25 mouse cellular contexts compared by ENCODE assay signal in the genomic region with DNA sequence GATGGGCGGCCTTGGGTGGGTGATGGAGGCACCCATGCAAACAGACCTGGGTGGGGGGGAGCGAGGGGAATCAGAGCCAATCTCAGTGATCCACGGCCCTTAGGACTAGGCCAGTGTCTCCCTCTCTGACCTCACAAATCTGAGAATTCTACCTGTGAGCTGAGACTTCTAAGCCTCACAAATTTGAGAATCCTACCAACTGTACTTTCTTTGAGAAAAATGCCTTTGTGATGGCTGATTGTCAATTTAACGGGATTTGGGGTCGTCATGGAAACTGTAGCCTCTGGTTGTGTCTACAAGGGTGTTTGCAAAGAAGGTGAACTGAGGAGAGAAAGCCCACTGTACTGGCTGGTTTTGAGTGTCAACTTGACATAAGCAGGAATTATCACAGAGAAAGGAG.
A peak's percentile ranks its signal among the peaks of the same experiment; 100 is the strongest.
DNase-seq lines count a peak whose midpoint lies in the region; ATAC-seq and TF ChIP-seq lines count a peak whose summit lies in the region.
"Had no signal": no experiment of that assay in that cellular context is flagged by ENCODE, and none has a peak within 500 bp of the region (broad histone marks: within the 10 kb centered on the region; RNA-seq: fewer than 3 reads in every experiment).

No protein-coding gene starts in this region.

- no peak overlapping the region for H3K4me2 ChIP-seq in midbrain, embryonic 12.5 days (replicated peaks)
- no peak overlapping the region for H3K4me2 ChIP-seq in midbrain, embryonic 13.5 days (replicated peaks)
- no peak overlapping the region for H3K4me2 ChIP-seq in midbrain, embryonic 16.5 days (ENCODE audit: low read length)
- H3K4me2 ChIP-seq: embryonic facial prominence, embryonic 13.5 days; embryonic facial prominence, embryonic 15.5 days; forebrain, embryonic 12.5 days had no signal

- H3K9me3 ChIP-seq in midbrain, embryonic 12.5 days: no peaks in the 10 kb centered on the region
- no peaks in the 10 kb centered on the region for H3K9me3 ChIP-seq in midbrain, embryonic 13.5 days
- no peaks in the 10 kb centered on the region for H3K9me3 ChIP-seq in midbrain, embryonic 16.5 days (replicated peaks; ENCODE audit: control insufficient read depth, low read length, poor library complexity, severe bottlenecking)
- H3K9me3 ChIP-seq: embryonic facial prominence, embryonic 13.5 days; embryonic facial prominence, embryonic 15.5 days; forebrain, embryonic 10.5 days; forebrain, embryonic 12.5 days had no signal

- ATAC-seq in midbrain, embryonic 12.5 days (ENCODE audit: low FRiP score, low read depth): no peak
- no peak for ATAC-seq in midbrain, embryonic 13.5 days
- ATAC-seq in midbrain, embryonic 16.5 days: no peak; the same call in 1 of the 2 replicates
- ATAC-seq: activated CD4-positive, CD25-positive, alpha-beta regulatory T cell, adult 4 months; forebrain, embryonic 14.5 days; forebrain, embryonic 16.5 days had no signal

- H3K27ac ChIP-seq in midbrain, embryonic 12.5 days (replicated peaks): 0 out of 2 replicates have a peak overlapping the region, but pooled peaks have one; percentile 15
- no peak overlapping the region for H3K27ac ChIP-seq in midbrain, embryonic 13.5 days
- peak overlapping the region; percentile 12; the same call in 1 of the 2 replicates for H3K27ac ChIP-seq in midbrain, embryonic 16.5 days (ENCODE audit: low read length)
- H3K27ac ChIP-seq: embryonic facial prominence, embryonic 13.5 days; embryonic facial prominence, embryonic 15.5 days; forebrain, embryonic 10.5 days; forebrain, embryonic 12.5 days had no signal

- no peak for TF ChIP-seq POLR2A in brain, embryonic 14.5 days (IDR thresholded peaks at IDR 0.05; ENCODE audit: borderline replicate concordance, extremely low read depth, insufficient read depth, insufficient read length, poor library complexity, severe bottlenecking)

- peaks cover 9% of the 10 kb centered on the region; the same call in 1 of the 2 replicates for H3K4me1 ChIP-seq in midbrain, embryonic 12.5 days
- H3K4me1 ChIP-seq in midbrain, embryonic 13.5 days (replicated peaks): peaks cover 19% of the 10 kb centered on the region
- peaks cover 12% of the 10 kb centered on the region for H3K4me1 ChIP-seq in midbrain, embryonic 16.5 days (ENCODE audit: control insufficient read depth, insufficient read depth, low read length)
- H3K4me1 ChIP-seq: embryonic facial prominence, embryonic 13.5 days; embryonic facial prominence, embryonic 15.5 days had no signal

- no peak overlapping the region for H3K9ac ChIP-seq in midbrain, embryonic 12.5 days (replicated peaks)
- no peak overlapping the region for H3K9ac ChIP-seq in midbrain, embryonic 13.5 days (replicated peaks)
- H3K9ac ChIP-seq in midbrain, embryonic 16.5 days (ENCODE audit: low read depth, low read length): no peak overlapping the region
- H3K9ac ChIP-seq: embryonic facial prominence, embryonic 13.5 days; embryonic facial prominence, embryonic 15.5 days; forebrain, embryonic 12.5 days had no signal

- peaks cover 21% of the 10 kb centered on the region; the same call in 1 of the 2 replicates for H3K27me3 ChIP-seq in midbrain, embryonic 12.5 days
- 0 out of 2 replicates have a peak, but pooled peaks cover 4% of the 10 kb centered on the region for H3K27me3 ChIP-seq in midbrain, embryonic 13.5 days
- no peaks in the 10 kb centered on the region for H3K27me3 ChIP-seq in midbrain, embryonic 16.5 days (ENCODE audit: control insufficient read depth, insufficient read depth, low read depth, low read length)
- H3K27me3 ChIP-seq: embryonic facial prominence, embryonic 13.5 days; embryonic facial prominence, embryonic 15.5 days; forebrain, embryonic 12.5 days had no signal

- DNase-seq in R1 (ENCODE audit: low read depth, low spot score): peak; percentile 35
- peak; percentile 40 for DNase-seq in brain, embryonic 14.5 days (ENCODE audit: low read depth)
- DNase-seq in gastrocnemius, adult 8-10 months (ENCODE audit: low spot score in 2 of 2): no peak
- no peak for DNase-seq in frontal cortex, postnatal 14 days (ENCODE audit: low spot score in 2 of 2)
- DNase-seq: adrenal gland, adult 8-10 months; adrenal gland, postnatal 14 days; adrenal gland, postnatal 36 days; cerebellum, adult 11 months; cerebellum, adult 18-20 months; cerebellum, adult 8-10 months; cerebellum, adult 9-11 months; cerebellum, postnatal 14 days; cerebellum, postnatal 36 days; embryo, embryonic 11 days had no signal

- no peaks in the 10 kb centered on the region for H3K36me3 ChIP-seq in midbrain, embryonic 12.5 days
- H3K36me3 ChIP-seq in midbrain, embryonic 13.5 days: no peaks in the 10 kb centered on the region
- H3K36me3 ChIP-seq in midbrain, embryonic 16.5 days (ENCODE audit: control insufficient read depth, insufficient read depth, low read length): no peaks in the 10 kb centered on the region
- H3K36me3 ChIP-seq: embryonic facial prominence, embryonic 13.5 days; embryonic facial prominence, embryonic 15.5 days; forebrain, embryonic 10.5 days; forebrain, embryonic 12.5 days had no signal

- no peak overlapping the region for H3K4me3 ChIP-seq in midbrain, embryonic 12.5 days
- H3K4me3 ChIP-seq in midbrain, embryonic 13.5 days (replicated peaks): no peak overlapping the region
- no peak overlapping the region for H3K4me3 ChIP-seq in midbrain, embryonic 16.5 days (ENCODE audit: low read depth, low read length)
- H3K4me3 ChIP-seq: embryonic facial prominence, embryonic 13.5 days; embryonic facial prominence, embryonic 15.5 days; erythroblast, embryonic 14.5 days; forebrain, embryonic 10.5 days; forebrain, embryonic 12.5 days had no signal

- no peak for TF ChIP-seq CTCF in brain, embryonic 14.5 days (IDR thresholded peaks at IDR 0.05; ENCODE audit: borderline replicate concordance, extremely low read depth, insufficient read depth, insufficient read length)

- 63% methylated on average over 5 of the region's 5 CpGs for WGBS in midbrain, embryonic 12.5 days
- 44% methylated on average over 5 of the region's 5 CpGs for WGBS in midbrain, embryonic 13.5 days
- 45% methylated on average over 5 of the region's 5 CpGs for WGBS in midbrain, embryonic 16.5 days

Comparison
In these comparisons a context has a peak if more than half of its experiments do, and no peak if none do; other contexts are left out.
1. DNase-seq: peak in R1 (single experiment) and brain, embryonic 14.5 days (single experiment); none in gastrocnemius, adult 8-10 months (0 of 2) and frontal cortex, postnatal 14 days (0 of 2).